Mouse (Mus musculus) heart, postnatal 0 days (tissue): ENCODE data around the gene Cdkn1b.

Experiments
- CTCF ChIP-seq: IDR thresholded peaks from 2 replicates; pipeline ENCODE4 v1.5.1; 2016; ENCODE audit warnings: antibody characterized with exemption, control low read depth, low read depth
- EP300 ChIP-seq: IDR thresholded peaks from 2 replicates; pipeline ENCODE4 v1.6.1; 2016; ENCODE audit warnings: antibody characterized with exemption, low read depth

GRCm38 (mm10) chr6:134917087-134917486, 3.1 kb upstream of the Cdkn1b start:
- TF ChIP-seq CTCF (no peak), EP300 (no peak)
